Mouse (Mus musculus) kidney, postnatal 36 days (tissue): Measurements from ENCODE around the gene Dpp3.
"Not testable (repeated sequence)": the region's sequence is repeated elsewhere in the genome, so short reads cannot be mapped to it uniquely, and the experiment has no call there.

Source experiments
- DNase-seq, 2 experiments: peaks; one replicate each; pipeline ENCODE4 v3.0.0; 2021 to 2022; ENCODE audit warnings: mixed read lengths in 2 of 2

The Dpp3 gene

DNA sequence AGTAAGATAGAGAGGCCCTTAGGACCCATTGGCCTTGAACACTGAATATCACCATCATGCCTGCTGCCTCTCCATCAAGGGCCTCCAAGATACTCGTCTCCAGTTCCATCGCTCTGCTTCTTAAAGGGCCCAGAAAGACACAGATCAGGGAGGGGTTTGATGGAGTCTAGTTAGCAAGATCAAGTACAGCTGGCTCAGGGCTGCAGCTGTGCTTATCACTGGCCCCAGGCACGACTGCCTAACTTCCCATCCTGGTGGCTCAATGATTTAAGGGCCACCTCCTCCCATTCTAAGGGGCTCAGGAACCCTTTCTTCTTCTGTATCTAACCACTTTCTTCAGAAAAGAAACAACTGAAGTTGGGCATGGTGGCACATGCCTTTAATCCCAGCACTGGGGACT is 36.3 kb downstream of the Dpp3 start:
- DNase-seq, result no peak

GRCm38 (mm10) chr19:4889791-4890190 is 38.3 kb downstream of the Dpp3 start:
- no peak for DNase-seq

DNA sequence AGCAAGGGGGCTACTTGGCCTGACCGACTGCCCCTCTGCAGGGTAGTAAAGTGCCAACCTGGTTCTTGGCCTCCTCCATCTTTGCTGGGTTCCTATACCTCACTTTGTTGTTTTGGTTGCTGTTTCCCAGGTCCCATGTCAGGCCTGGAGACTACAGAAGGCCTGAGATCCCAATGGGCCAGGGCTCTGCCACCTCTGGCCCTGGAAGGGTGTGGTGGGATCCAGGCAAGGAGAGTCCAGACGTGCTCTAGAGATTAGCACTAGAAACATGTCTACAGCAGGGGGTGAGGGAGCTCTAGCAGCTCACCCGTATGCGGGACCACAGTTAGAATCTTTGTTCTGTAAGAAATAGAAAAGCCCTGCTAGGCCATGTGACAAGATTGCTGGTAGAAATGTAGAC is 44.1 kb downstream of the Dpp3 start:
- no peak for DNase-seq

DNA sequence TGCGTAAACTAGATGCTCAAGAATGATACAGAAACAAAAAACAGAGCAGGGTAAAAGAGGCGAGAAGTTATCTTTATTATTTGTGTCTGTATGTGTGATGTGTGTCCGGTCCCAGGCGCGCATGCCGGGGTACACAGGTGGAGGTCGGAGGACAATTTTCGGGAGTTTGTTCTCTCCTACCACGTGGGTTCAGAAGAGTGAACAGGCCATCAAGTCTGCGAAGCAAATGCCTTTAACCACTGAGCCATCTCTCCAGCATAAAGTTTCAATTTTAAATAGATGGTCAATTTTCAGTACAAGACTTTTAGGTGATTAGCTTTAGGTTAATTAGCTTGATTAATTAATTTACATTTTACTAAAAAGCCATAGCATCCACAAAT is 48.8 kb downstream of the Dpp3 start:
- no peak for DNase-seq

DNA sequence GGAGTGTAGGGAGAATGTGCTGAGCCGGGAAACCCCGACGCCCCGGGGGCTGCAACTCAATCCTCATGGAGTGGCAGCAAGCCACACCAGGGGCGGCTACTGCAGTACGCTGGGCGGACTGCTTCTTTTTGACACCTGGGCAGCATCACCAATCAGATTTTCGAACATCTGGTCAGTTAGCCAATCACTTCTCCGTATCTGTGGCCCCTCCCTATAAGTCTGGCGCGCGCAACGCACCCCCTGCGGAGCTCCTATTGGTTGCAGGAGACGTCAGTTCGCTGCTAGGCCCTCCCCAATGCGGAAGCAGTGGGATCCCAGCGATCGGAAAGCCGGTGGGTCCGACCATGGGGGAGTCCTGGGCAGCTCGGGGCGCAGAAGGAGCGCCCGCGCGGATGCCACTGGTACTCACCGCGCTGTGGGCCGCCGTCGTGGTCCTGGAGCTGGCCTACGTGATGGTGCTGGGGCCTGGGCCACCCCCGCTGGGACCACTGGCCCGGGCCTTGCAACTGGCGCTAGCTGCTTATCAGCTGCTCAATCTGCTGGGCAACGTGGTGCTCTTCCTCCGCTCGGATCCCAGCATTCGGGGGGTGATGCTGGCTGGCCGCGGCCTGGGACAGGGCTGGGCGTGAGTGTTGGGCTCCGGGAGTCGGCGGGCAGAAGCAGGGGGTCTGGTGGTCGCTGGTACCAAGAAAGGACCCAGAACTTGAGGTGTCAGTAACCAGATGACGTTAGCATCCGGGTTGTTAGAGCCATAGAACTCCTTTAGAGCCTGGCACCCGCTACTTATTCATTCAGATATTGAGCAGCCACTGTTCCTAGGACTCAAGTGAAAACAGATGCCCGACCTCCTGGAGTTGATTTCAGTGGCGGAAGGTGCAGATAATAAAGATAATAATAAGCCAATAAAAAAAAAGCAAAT is 49.4 kb downstream of the Dpp3 start, which contains the start of gene Zdhhc24:
Gene Zdhhc24 (plus strand): TSS at position 264 of the 919 bp plus-strand sequence.
- DNase-seq, result peak; percentile 95 to 96

DNA sequence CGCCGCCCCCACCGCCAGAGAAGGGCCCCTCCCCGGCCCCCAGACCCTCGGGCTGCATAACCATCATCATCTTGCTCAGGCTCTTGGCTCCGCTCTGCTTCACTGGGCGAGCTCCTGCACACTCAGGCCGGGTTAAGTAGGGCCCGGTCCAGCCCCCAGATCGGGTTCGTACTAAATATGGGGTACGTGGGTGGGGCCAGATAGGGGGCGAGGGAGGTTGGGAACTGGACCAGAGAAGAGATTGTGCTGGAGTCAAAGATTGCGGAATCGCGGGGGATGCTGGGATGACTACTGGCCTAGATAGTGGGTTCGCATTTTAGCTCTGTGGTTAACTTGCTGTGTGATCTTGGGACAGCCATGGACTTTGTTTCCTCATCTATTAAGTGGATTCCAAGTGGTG is 50.3 kb downstream of the Dpp3 start, which contains the start of gene Actn3:
Gene Actn3 (minus strand): TSS at position 125 of the 400 bp plus-strand sequence.
- DNase-seq, result peak; percentile 34 to 39

DNA sequence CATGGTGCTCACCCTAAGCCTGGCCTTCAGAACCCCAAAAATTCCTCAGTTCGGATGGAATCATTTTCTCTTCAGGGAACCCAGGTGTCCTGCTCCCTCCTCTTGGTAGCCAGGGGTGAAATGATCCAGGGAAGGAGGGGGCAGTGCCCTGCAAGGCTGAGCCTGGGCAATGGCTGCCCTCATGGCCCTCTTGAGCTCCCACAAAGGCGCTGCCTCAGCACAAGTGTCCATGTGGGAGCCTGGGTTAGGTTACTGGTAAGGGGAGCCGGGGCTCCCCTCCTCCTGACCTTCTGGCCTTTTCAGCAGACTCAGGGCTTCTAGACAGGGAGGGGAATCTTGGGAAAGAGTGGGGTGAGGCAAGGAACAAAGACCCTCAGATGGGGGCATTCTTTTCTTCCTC is 51.3 kb downstream of the Dpp3 start:
- DNase-seq, result no peak

GRCm38 (mm10) chr19:4876241-4876640 is 51.8 kb downstream of the Dpp3 start:
- no peak for DNase-seq

- DNase-seq, result not testable (repeated sequence)
Measured at GRCm38 (mm10) chr19:4874613-4875012, 53.5 kb downstream of the Dpp3 start.

- peak; percentile 42 to 64 for DNase-seq
Measured at GRCm38 (mm10) chr19:4865147-4865546, 62.9 kb downstream of the Dpp3 start.

GRCm38 (mm10) chr19:4863048-4863447 is 65.0 kb downstream of the Dpp3 start:
- no peak for DNase-seq

GRCm38 (mm10) chr19:4859081-4859480 is 69.0 kb downstream of the Dpp3 start:
- DNase-seq, result no peak
